8 mouse cellular contexts compared by ENCODE assay signal in genomic region chr16:96082301-96083178, GRCm38 (mm10). TPM values are rescaled to one million over a fixed set of nuclear protein-coding genes. Genes with fewer than 3 reads are reported as not detected.
A peak's percentile ranks its signal among the peaks of the same experiment; 100 is the strongest.
DNase-seq lines count a peak whose midpoint lies in the region; ATAC-seq lines count a peak whose summit lies in the region.

Brwd1 (minus strand) TSS chr16:96082526.

- H3K9me3 ChIP-seq in hindbrain, embryonic 11.5 days (ENCODE audit: control insufficient read depth, low read length): no peaks in the 10 kb centered on the region
- no peaks in the 10 kb centered on the region for H3K9me3 ChIP-seq in lung, embryonic 16.5 days (ENCODE audit: control insufficient read depth, low read length)

- H3K4me1 ChIP-seq in hindbrain, embryonic 11.5 days (replicated peaks; ENCODE audit: control insufficient read depth, insufficient read depth, low read length): 0 out of 2 replicates have a peak, but pooled peaks cover 3% of the 10 kb centered on the region
- peaks cover 13% of the 10 kb centered on the region; the same call in 1 of the 2 replicates for H3K4me1 ChIP-seq in lung, embryonic 16.5 days (replicated peaks; ENCODE audit: control insufficient read depth, insufficient read depth, low read length)

- DNase-seq in NIH3T3 (ENCODE audit: low read depth): peak; percentile 94
- peak; percentile 96 to 97 for DNase-seq in cerebellum, postnatal 10 days
- DNase-seq in frontal cortex, postnatal 10 days (ENCODE audit: low spot score in 2 of 2): peak; percentile 89 to 90
- peak; percentile 90 for DNase-seq in hindbrain, embryonic 11.5 days (ENCODE audit: low spot score)
- DNase-seq in layer of hippocampus, adult 9-11 months: peak; percentile 92
- DNase-seq in ovary, postnatal 10 days (ENCODE audit: low spot score): peak; percentile 79
- peak; percentile 95 for DNase-seq in thymus, postnatal 0 days (ENCODE audit: low spot score)

- H3K27ac ChIP-seq in hindbrain, embryonic 11.5 days (ENCODE audit: low read depth, low read length): peak within 1 kb of the TSS; percentile 90
- peak within 1 kb of the TSS; percentile 98 for H3K27ac ChIP-seq in lung, embryonic 16.5 days (ENCODE audit: low read length)

- peak within 1 kb of the TSS; percentile 93 for H3K9ac ChIP-seq in hindbrain, embryonic 11.5 days (ENCODE audit: low read depth, low read length)
- peak within 1 kb of the TSS; percentile 97 for H3K9ac ChIP-seq in lung, embryonic 16.5 days (ENCODE audit: low read length)

- H3K27me3 ChIP-seq in hindbrain, embryonic 11.5 days (ENCODE audit: control insufficient read depth, insufficient read depth, low read length): no peaks in the 10 kb centered on the region
- no peaks in the 10 kb centered on the region for H3K27me3 ChIP-seq in lung, embryonic 16.5 days (ENCODE audit: control insufficient read depth, insufficient read depth, low read depth, low read length)

- ATAC-seq in hindbrain, embryonic 11.5 days (ENCODE audit: low FRiP score): peak; percentile 89
- ATAC-seq in lung, embryonic 16.5 days (ENCODE audit: low read depth): peak; percentile 90

- peak within 1 kb of the TSS; percentile 86 for H3K4me2 ChIP-seq in hindbrain, embryonic 11.5 days (replicated peaks; ENCODE audit: low read depth, low read length)
- peak within 1 kb of the TSS; percentile 65 for H3K4me2 ChIP-seq in lung, embryonic 16.5 days (ENCODE audit: low read depth, low read length)

- H3K36me3 ChIP-seq in hindbrain, embryonic 11.5 days (ENCODE audit: control insufficient read depth, insufficient read depth, low read length): no peaks in the 10 kb centered on the region
- peaks cover 19% of the 10 kb centered on the region for H3K36me3 ChIP-seq in lung, embryonic 16.5 days (ENCODE audit: control insufficient read depth, insufficient read depth, low read length)

- H3K4me3 ChIP-seq in hindbrain, embryonic 11.5 days (ENCODE audit: low read depth, low read length): peak within 1 kb of the TSS; percentile 100
- peak within 1 kb of the TSS; percentile 100 for H3K4me3 ChIP-seq in lung, embryonic 16.5 days (ENCODE audit: low read length)

- under 1% methylated on average over 44 of the region's 107 CpGs for WGBS in hindbrain, embryonic 11.5 days
- WGBS in lung, embryonic 16.5 days: under 1% methylated on average over 56 of the region's 107 CpGs

RNA-seq across cellular contexts. Expression of gene Brwd1, which starts in this region (rescaled TPM):
- 224 and 240 TPM in 2 replicates for polyA plus RNA-seq in hindbrain, embryonic 11.5 days (2014; fragmentation: Nextera tagmentation; extraction: Ambion mirVana)
- polyA plus RNA-seq in lung, embryonic 16.5 days (2015; fragmentation: Nextera tagmentation; extraction: Ambion mirVana): 69.7 and 70.3 TPM in 2 replicates
- 56.8 and 62.9 TPM in 2 replicates for polyA plus RNA-seq in thymus, postnatal 0 days (2015; fragmentation: Nextera tagmentation; extraction: Ambion mirVana)

Comparison
In these comparisons a context has a peak if more than half of its experiments do, and no peak if none do; other contexts are left out.
1. Peak in every context shown above with its lines: DNase-seq, ATAC-seq, H3K4me3 ChIP-seq and H3K27ac ChIP-seq.